Mouse (Mus musculus): ENCODE measurements around the gene Irf2bp1.

GRCm38 (mm10) chr7:19046286-19047069 is 42.6 kb downstream of the Irf2bp1 start:
- no peak for TF ChIP-seq POLR2A (IDR thresholded peaks at IDR 0.05; ENCODE audit: borderline replicate concordance, control insufficient read depth, low read depth, low read length)
- no peak for TF ChIP-seq CTCF (IDR thresholded peaks at IDR 0.05; ENCODE audit: control insufficient read depth, insufficient read depth, low read length)

Measured in bone marrow, adult 2 months (tissue).